Mouse (Mus musculus) CD8-positive naive resting alpha-beta T cell, adult 57 days (primary cell): ENCODE results near the gene Clcf1. TPM values are rescaled to one million over a fixed set of nuclear protein-coding genes. Genes with fewer than 3 reads are reported as not detected.

Source experiments
- total RNA-seq: library from RNA; stranded (reverse); gene quantifications from one replicate; pipeline ENCODE4 v1.2.4, GENCODE M21; 2023

Clcf1 gene
- 197 TPM for total RNA-seq

DNA sequence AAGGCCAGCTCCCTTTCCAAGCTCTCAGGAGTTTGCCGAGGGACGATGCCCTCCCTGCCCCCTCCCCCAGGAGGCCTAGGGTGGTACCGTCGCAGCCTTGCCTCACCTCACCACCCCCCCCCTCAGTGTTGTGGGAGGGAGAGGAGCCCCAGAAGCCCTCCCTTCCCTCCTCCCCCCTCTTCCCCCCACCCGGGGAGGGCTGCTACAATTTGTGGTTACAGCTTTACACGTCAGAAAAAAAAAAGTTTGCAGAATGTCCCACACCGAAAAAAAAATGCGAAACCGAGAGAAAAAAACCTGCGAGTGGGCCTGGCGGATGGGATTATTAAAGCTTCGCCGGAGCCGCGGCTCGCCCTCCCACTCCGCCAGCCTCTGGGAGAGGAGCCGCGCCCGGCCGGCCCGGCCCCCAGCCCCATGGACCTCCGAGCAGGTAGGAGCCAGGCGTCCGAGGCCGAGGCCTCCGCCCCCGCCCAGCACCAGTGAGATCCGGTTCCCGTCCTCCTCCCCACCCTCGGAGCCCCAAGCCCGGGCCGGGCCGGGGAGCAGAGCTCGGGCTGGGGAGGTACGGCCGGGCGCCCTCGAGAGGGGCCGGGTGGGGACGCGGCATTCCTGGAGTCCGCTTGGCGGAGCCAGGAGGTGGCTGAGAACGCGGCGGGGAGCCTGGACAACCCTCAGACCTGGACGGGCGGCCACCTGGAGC, at the start of gene Clcf1, which contains the start of gene AC109138.7:
Clcf1 (plus strand) TSS at position 168 of the 700 bp plus-strand sequence.
AC109138.7 (plus strand) TSS at position 287 of the 700 bp plus-strand sequence.

GRCm38 (mm10) chr19:4175368-4175947, 38.6 kb upstream of the Clcf1 start, which contains the start of gene Carns1:
Gene Carns1, minus strand, starts transcription at chr19:4175479.

GRCm38 (mm10) chr19:4190831-4191334, 23.2 kb upstream of the Clcf1 start, which contains the start of gene Tbc1d10c:
Gene Tbc1d10c, minus strand, starts transcription at chr19:4191284.

GRCm38 (mm10) chr19:4191528-4192250, 22.3 kb upstream of the Clcf1 start, which contains the start of gene Ppp1ca:
Gene Ppp1ca, plus strand, starts transcription at chr19:4192065.

DNA sequence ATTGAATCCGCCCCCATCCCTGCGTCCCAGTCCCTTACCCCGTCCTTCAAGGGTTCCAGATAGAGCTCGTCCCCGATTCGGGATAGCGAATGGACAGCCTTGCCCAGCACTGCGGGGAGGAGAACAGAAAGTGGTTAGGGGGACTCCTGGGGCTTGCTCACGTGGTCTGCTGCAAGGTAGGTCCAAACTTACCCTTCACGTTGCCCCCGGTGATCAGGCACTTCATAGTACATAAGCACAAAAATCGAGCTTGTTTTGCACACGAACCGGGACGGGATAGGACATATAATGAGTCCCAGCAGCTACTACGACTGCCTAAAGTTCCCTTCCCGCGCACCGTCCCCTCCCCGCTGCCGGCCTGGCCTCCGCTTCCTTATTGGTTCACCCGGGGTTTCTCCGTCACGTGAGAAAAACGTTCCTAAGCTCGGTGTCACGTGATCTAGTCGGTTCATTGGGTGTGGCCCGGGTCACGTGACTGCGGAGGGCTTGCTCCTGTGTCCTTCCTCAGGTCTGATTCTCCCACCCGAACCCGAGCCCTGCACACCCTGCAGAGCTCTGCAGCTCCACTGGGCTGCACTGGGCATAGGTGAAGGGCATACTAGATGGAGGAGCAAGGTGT, 12.6 kb upstream of the Clcf1 start, which contains the start of gene Rad9a:
Rad9a (minus strand) TSS at position 372 of the 619 bp plus-strand sequence.

DNA sequence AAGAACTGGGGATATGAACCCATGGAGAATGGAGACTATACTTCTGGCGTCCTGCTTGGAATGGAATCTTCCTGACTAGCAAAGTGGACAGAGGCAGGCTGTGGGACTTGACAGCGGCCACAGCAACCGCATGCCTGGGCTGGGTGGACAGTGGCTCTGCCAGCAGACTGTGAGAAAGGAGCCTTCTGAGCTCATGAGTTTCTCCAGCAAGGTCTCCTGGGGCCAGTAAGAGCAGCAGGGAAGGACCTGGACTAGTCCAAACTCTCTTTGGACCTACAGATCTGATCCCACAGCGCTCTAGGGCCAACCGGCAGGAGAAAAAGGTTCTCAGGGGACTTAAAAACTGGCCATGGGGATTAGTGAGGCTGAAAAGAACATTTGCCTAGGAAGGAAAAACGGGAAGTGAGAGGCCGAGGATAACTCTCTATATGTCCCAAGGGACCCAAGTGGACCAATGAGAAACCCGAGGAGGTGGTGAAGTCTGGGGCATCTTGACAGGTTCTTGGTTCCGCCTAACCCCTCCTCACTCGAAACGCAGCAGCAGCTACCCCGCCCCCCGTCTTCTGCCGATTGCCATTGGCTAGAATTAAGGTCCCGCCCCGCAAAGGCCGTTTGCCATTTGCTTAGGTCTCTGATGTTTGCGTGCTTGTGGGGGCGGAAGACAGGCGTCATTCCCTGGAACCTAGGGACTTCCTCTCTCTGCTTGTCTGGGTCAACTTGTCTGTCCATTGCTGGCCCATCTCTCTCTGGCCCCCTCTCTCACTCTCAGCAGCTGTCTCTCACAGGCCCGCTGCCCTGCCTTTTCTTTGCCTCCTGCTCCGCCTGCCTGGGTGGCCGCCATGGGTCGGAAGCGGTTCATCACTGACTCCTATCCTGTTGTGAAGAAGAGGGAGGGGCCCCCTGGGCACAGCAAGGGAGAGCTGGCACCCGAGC, 17.5 kb downstream of the Clcf1 start, which contains the start of gene Pold4:
Pold4 (plus strand) TSS at position 647 of the 933 bp plus-strand sequence.

DNA sequence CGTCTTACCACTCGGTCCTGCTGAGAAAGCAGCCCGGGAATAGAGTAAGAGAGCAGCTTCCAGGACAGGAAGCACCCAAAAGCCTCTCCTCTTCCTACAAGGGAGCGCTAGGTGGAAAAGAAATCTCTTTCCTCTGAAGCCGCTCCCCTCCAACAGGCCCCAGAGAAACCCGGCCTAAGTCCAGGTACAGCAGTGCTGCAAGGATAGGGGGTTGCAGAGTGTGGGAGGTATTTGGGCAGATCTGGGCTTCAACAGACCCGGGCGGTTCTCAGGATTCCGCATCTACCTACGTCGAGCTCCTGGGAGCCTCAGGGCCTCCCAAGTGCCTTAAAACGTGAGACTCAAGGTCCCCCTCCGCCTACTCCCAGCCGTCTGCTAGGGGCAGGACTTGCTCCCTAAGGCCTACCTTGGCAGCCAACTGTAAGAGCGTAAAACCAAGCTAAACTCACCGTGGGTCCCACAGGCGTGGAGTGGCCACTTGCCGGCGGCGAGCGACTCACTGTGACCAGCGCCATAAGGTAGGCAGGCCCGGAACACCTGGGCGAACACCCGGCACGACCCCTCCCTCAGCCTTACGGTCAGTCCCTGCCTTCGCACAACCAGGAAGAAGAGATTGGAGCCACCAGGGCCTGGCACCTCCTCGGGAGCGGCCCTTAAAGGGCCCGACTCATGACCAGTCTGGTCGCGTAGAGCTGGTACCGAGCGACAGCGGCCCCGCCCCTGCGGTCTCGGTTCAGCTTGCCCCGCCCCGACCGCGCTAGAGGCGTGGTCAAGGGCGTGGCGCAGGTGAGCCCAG, 54.7 kb downstream of the Clcf1 start, which contains the start of gene Ssh3:
Ssh3 (minus strand) TSS at position 615 of the 796 bp plus-strand sequence.

Other genes starting within 250 kb of the Clcf1 start
- gene Aldh3b2, start 241.9 kb upstream of the Clcf1 start, total RNA-seq = not detected
- not detected for gene Acy3, start 227.7 kb upstream of the Clcf1 start, total RNA-seq
- gene Tbx10, start 221.5 kb upstream of the Clcf1 start, total RNA-seq = not detected
- gene Nudt8, start 213.7 kb upstream of the Clcf1 start, total RNA-seq = 8.7 TPM
- gene Gm49405, start 213.6 kb upstream of the Clcf1 start, total RNA-seq = 2.3 TPM
- 5.1 TPM for gene Doc2g, start 210.9 kb upstream of the Clcf1 start, total RNA-seq
- 109 TPM for gene Ndufv1, start 201.4 kb upstream of the Clcf1 start, total RNA-seq
- 191 TPM for gene Gstp1, start 176.3 kb upstream of the Clcf1 start, total RNA-seq
- 32.5 TPM for gene Gstp2, start 168.2 kb upstream of the Clcf1 start, total RNA-seq
- 26.6 TPM for gene Gstp3, start 154.7 kb upstream of the Clcf1 start, total RNA-seq
- not detected for gene Cabp2, start 132.7 kb upstream of the Clcf1 start, total RNA-seq
- gene Cdk2ap2, start 117.1 kb upstream of the Clcf1 start, total RNA-seq = 161 TPM
- 317 TPM for gene Pitpnm1, start 114.2 kb upstream of the Clcf1 start, total RNA-seq
- 134 TPM for gene Aip, start 88.4 kb upstream of the Clcf1 start, total RNA-seq
- 0.58 TPM for gene Gpr152, start 74.5 kb upstream of the Clcf1 start, total RNA-seq
- 0.37 TPM for gene Cabp4, start 70.2 kb upstream of the Clcf1 start, total RNA-seq
- gene Coro1b, start 65.6 kb upstream of the Clcf1 start, total RNA-seq = 125 TPM
- 302 TPM for gene Ptprcap, start 60.6 kb upstream of the Clcf1 start, total RNA-seq
- 35.9 TPM for gene Rps6kb2, start 50.9 kb upstream of the Clcf1 start, total RNA-seq
- gene Carns1, start 38.8 kb upstream of the Clcf1 start, total RNA-seq = 63.4 TPM
- 309 TPM for gene Tbc1d10c, start 23.0 kb upstream of the Clcf1 start, total RNA-seq
- gene Ppp1ca, start 22.2 kb upstream of the Clcf1 start, total RNA-seq = 343 TPM
- 44.6 TPM for gene Rad9a, start 12.6 kb upstream of the Clcf1 start, total RNA-seq
- not detected for gene AC109138.7, start 119 bp downstream of the Clcf1 start, total RNA-seq
- gene Pold4, start 17.7 kb downstream of the Clcf1 start, total RNA-seq = 55.7 TPM
- 13.6 TPM for gene Ssh3, start 54.9 kb downstream of the Clcf1 start, total RNA-seq
- gene Ankrd13d, start 68.9 kb downstream of the Clcf1 start, total RNA-seq = 17.4 TPM
- gene Grk2, start 92.0 kb downstream of the Clcf1 start, total RNA-seq = 359 TPM
- 152 TPM for gene Kdm2a, start 184.0 kb downstream of the Clcf1 start, total RNA-seq
- gene Rhod, start 225.2 kb downstream of the Clcf1 start, total RNA-seq = 1.2 TPM